Mouse (Mus musculus): ENCODE results near the gene Tor4a. TPM values are rescaled to one million over a fixed set of nuclear protein-coding genes. Genes with fewer than 3 reads are reported as not detected.

Gene Tor4a
- 19.2 TPM for polyA plus RNA-seq (2017; shearing (Covaris generic))

DNA sequence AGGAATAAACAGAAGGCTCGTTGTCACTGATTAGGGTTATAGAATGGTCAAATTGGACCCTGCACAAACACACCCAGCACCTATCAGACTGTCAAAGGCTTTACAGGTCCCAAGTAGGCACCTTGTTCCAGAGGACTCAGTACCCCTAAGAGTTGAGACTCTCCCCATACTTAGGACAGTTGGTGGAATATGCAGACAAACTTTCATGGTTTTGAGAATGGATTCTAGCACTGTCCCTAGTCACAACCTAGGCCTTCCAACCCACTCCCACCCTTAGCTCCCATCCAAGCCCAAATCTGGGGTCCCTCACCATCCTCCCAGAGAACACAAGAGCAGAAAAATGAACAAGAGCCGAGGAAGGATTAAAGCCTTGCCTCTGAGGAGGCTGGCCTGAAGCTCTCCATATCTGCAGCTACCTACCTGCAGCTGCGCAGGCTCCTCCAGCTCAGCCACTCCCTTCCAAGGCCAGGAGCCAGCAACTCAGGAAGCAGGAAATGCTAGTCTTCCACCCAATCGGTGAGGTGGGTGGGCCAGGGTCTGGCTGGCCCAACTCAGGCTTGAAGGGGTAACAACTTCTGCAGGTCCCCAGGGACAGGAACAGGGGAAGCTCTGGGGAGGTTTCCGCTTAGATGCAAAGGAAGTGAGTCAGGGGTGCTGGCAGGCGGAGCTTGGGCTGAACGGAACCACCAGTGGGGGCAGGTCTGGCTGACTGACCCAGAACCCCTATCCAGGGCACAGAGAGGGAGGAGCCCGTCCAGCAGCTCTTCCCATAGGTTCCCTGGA is at the start of gene Tor4a:
TSS of gene Tor4a (minus strand) at position 715 of the 783 bp plus-strand sequence.

DNA sequence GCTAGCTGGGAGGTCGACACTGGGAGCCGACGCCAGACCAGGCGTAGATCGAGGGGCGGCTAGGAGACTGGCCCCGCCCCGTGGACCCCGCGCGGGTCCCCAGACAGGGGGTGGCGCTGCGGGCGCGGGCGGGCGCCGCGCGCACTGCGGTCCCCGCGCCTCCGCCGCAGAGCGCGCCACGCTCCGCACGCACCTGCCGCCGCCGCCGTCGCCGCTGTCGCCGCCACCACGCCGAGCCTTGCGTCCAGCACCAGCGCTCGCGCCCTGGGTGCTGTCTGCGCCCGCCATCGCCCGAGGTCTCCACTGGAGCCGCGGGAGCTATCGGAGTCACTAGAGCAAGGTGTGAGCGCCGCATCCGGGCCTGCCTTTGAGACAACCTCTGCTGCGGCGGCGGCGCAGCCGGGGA is 45.4 kb upstream of the Tor4a start, which contains the start of the genes Rnf208 and Cysrt1:
TSS of gene Rnf208 (plus strand) at position 155 of the 406 bp plus-strand sequence.
TSS of gene Cysrt1 (minus strand) at position 352 of the 406 bp plus-strand sequence.

DNA sequence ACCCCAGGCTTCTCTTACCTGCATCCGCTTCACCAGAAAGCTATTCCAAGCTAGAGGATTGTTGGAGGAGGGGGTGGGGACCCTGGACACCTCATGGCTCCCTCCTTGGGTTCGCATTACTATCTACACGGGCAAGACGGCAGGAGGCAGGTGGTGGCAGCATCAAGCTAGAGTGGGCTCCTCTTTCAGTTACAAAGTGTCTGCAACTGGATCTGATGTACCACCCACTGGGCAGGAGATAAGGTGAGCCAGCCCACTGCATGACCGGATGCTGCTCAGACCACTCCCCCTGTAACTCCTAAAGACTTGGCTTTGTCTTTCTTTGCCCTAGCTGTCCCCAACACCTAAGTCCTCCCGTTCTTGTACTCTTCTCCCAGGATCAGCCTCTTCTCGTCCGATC is 39.9 kb upstream of the Tor4a start, which contains the start of gene Rnf224:
TSS of gene Rnf224 (minus strand) at position 174 of the 400 bp plus-strand sequence.

DNA sequence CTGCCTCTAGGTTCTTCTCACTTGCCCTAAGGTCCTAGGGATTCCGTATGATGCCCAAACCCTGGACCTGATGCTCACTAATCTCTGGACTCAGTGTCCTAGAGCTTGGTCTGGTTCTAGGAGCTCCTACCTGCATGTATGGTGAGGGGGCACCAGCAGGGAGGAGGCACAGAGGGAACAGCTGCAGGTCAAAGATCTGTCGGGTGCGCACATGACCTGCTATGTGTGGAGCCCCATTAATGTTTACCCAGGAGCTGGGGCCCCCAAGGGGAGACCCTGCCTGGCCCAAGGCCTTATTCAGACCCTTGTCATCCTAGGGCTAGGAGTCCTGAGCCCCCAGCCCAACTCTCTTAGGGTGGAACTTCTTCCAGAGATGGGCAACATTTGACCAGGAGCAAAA is 37.4 kb upstream of the Tor4a start, which contains the start of gene Slc34a3:
TSS of gene Slc34a3 (minus strand) at position 315 of the 400 bp plus-strand sequence.

DNA sequence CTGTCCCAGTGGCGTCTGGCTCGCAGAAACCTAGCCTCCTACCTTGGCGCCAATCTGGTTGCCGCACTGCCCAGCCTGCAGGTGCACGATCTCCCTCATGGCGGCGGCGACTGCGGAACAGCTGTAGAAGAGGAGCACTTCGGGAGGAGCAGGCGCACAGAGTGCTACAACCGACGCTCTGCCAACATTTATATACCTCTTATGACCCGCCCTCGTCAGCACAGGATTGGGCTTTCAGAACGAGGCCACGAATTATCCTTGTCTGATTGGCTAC is 27.7 kb upstream of the Tor4a start, which contains the start of gene Tubb4b:
TSS of gene Tubb4b (minus strand) at position 211 of the 274 bp plus-strand sequence.

DNA sequence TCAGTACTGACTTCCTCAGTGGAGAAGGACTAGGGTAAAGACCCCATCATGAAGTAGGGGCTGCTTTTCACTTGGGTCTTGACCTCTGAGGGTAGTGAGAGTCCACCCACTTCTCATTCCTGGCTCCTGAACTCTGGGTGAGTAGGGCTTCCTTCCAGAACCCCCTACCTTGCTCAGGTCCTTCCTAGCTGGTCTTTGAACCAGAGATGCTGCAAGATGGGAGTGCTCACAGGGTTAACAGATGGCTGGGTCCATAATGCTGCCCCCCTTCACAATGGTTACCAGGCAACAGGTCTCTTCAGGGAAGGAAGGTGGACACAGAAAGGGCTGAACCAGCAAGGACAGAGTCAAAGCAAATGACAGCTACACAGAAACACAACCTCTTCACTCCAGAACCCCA is 21.8 kb upstream of the Tor4a start, which contains the start of gene Fam166a:
TSS of gene Fam166a (plus strand) at position 301 of the 400 bp plus-strand sequence.

DNA sequence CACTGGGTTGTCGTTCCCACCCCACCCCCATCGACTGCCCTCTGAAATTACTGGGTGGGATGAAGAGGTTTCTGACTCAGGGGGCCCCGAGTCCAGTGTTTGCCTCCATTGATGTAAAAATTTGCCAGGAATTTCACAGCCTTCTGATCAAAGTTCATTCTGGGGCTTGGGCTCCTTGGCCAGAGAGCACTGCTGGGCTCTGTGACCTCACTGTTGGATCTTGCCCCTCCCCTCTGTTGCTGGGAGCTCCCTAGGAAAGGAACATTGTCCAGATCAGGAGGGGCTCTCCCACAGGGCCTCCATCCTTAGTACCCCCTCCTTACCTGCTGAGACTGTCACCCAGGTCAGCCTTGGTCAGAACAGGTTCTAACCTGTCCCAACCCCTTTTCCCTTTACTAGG is 17.8 kb upstream of the Tor4a start, which contains the start of gene Stpg3:
TSS of gene Stpg3 (minus strand) at position 194 of the 400 bp plus-strand sequence.

DNA sequence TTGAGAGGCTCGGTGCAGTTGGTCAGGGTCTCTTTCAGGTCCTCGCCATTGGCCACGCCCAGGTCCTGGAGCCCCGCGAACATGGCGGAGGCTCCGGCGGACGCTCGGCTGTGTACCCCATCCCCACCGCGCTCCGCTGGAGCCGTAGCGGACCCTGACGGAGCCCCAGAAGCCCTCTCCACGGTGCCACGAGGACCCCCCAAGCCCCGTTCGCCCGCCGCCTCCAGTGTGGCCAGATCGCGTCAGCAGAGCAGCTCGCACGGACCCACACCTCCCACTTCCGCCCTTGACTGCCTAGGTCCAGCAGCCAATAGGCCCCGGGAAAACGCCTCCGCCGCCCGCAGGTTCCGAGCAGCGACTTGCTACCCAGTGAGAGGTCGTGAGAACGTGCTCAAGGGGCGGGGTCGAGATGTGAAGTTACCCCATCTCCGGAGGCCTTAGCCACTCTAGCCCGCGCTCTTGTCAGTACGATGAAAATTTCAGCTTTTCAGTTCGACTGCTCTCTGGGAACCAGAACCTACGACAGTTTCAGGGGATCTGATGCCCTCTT is 14.5 kb upstream of the Tor4a start, which contains the start of gene Nelfb:
TSS of gene Nelfb (minus strand) at position 369 of the 550 bp plus-strand sequence.

DNA sequence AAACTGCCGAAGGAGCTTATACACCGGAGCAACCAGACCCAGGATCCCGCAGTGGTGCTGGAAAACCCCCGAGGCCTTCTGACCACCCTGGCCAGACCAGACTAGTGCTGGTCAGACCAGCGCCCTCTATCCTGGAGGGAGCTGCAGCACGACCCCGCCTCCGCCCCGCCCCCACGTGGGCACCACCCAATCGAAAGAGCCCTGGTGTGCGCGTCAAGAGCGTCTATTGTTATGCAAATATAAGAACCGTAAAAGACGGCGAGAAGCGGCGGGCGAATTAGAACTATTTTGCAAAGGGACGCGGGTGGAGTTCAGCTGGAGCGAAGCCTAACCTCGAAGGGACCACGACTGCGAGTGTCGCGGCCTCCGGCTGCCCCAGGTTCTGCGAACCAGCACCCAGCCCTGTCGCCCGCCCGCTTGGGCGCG is 16.2 kb downstream of the Tor4a start, which contains the start of gene Nrarp:
TSS of gene Nrarp (plus strand) at position 281 of the 426 bp plus-strand sequence.

Other genes starting within 250 kb of the Tor4a start
- 17.7 TPM for gene Zmynd19, start 247.1 kb downstream of the Tor4a start, polyA plus RNA-seq (2017; shearing (Covaris generic))
- gene Dph7, start 234.5 kb downstream of the Tor4a start, polyA plus RNA-seq (2017; shearing (Covaris generic)) = 11.7 TPM
- 63.3 TPM for gene Mrpl41, start 221.8 kb downstream of the Tor4a start, polyA plus RNA-seq (2017; shearing (Covaris generic))
- gene Pnpla7, start 220.9 kb downstream of the Tor4a start, polyA plus RNA-seq (2017; shearing (Covaris generic)) = 84.0 TPM
- gene Nsmf, start 142.5 kb downstream of the Tor4a start, polyA plus RNA-seq (2017; shearing (Covaris generic)) = 42.1 TPM
- not detected for gene Entpd8, start 116.6 kb downstream of the Tor4a start, polyA plus RNA-seq (2017; shearing (Covaris generic))
- 0.64 TPM for gene Noxa1, start 101.7 kb downstream of the Tor4a start, polyA plus RNA-seq (2017; shearing (Covaris generic))
- 3.9 TPM for gene Nrarp, start 16.1 kb downstream of the Tor4a start, polyA plus RNA-seq (2017; shearing (Covaris generic))
- 82.5 TPM for gene Nelfb, start 14.6 kb upstream of the Tor4a start, polyA plus RNA-seq (2017; shearing (Covaris generic))
- gene Stpg3, start 17.8 kb upstream of the Tor4a start, polyA plus RNA-seq (2017; shearing (Covaris generic)) = not detected
- not detected for gene Fam166a, start 21.9 kb upstream of the Tor4a start, polyA plus RNA-seq (2017; shearing (Covaris generic))
- 117 TPM for gene Tubb4b, start 27.8 kb upstream of the Tor4a start, polyA plus RNA-seq (2017; shearing (Covaris generic))
- not detected for gene Slc34a3, start 37.5 kb upstream of the Tor4a start, polyA plus RNA-seq (2017; shearing (Covaris generic))
- not detected for gene Rnf224, start 39.9 kb upstream of the Tor4a start, polyA plus RNA-seq (2017; shearing (Covaris generic))
- gene Rnf208, start 45.4 kb upstream of the Tor4a start, polyA plus RNA-seq (2017; shearing (Covaris generic)) = 0.77 TPM
- gene Cysrt1, start 45.6 kb upstream of the Tor4a start, polyA plus RNA-seq (2017; shearing (Covaris generic)) = not detected
- 4.9 TPM for gene AL732309.1, start 50.0 kb upstream of the Tor4a start, polyA plus RNA-seq (2017; shearing (Covaris generic))
- gene Tmem203, start 58.6 kb upstream of the Tor4a start, polyA plus RNA-seq (2017; shearing (Covaris generic)) = 19.3 TPM
- gene Tprn, start 65.7 kb upstream of the Tor4a start, polyA plus RNA-seq (2017; shearing (Covaris generic)) = 23.1 TPM
- 57.7 TPM for gene Ssna1, start 75.6 kb upstream of the Tor4a start, polyA plus RNA-seq (2017; shearing (Covaris generic))
- 75.1 TPM for gene Anapc2, start 75.6 kb upstream of the Tor4a start, polyA plus RNA-seq (2017; shearing (Covaris generic))
- not detected for gene Tmem210, start 91.3 kb upstream of the Tor4a start, polyA plus RNA-seq (2017; shearing (Covaris generic))
- gene Lrrc26, start 93.0 kb upstream of the Tor4a start, polyA plus RNA-seq (2017; shearing (Covaris generic)) = not detected
- not detected for gene Grin1, start 122.3 kb upstream of the Tor4a start, polyA plus RNA-seq (2017; shearing (Covaris generic))
- gene Man1b1, start 135.5 kb upstream of the Tor4a start, polyA plus RNA-seq (2017; shearing (Covaris generic)) = 49.9 TPM
- gene Dpp7, start 159.5 kb upstream of the Tor4a start, polyA plus RNA-seq (2017; shearing (Covaris generic)) = 20.8 TPM
- gene Uap1l1, start 168.8 kb upstream of the Tor4a start, polyA plus RNA-seq (2017; shearing (Covaris generic)) = 27.9 TPM
- gene Sapcd2, start 175.4 kb upstream of the Tor4a start, polyA plus RNA-seq (2017; shearing (Covaris generic)) = 0.80 TPM
- gene Entpd2, start 199.0 kb upstream of the Tor4a start, polyA plus RNA-seq (2017; shearing (Covaris generic)) = not detected
- gene Npdc1, start 202.5 kb upstream of the Tor4a start, polyA plus RNA-seq (2017; shearing (Covaris generic)) = 4.5 TPM
- gene Fut7, start 226.4 kb upstream of the Tor4a start, polyA plus RNA-seq (2017; shearing (Covaris generic)) = 1.6 TPM
- 58.8 TPM for gene Abca2, start 231.8 kb upstream of the Tor4a start, polyA plus RNA-seq (2017; shearing (Covaris generic))